Mouse (Mus musculus) neural tube, embryonic 12.5 days (tissue): ENCODE data around the gene Xlr3c. TPM values are rescaled to one million over a fixed set of nuclear protein-coding genes. Genes with fewer than 3 reads are reported as not detected.
"Not testable (repeated sequence)": the region's sequence is repeated elsewhere in the genome, so short reads cannot be mapped to it uniquely, and the experiment has no call there.

Source experiments
- ATAC-seq: fragments of 200-750 bp; cut with Nextera tagmentation; 2 replicates; pipeline ENCODE4 v1.8.0; 2017; ENCODE audit warnings: low read depth, mild to moderate bottlenecking, moderate TSS enrichment, moderate library complexity; ENCODE audit not compliant: low FRiP score
- H3K27ac ChIP-seq: fragments of 300-500 bp; sonication (generic); 2 replicates; pipeline ENCODE4 v1.5.1; 2016
- H3K27me3 ChIP-seq: fragments of 300-500 bp; sonication (generic); replicated peaks from 2 replicates; pipeline ENCODE4 v1.6.1; 2016; ENCODE audit warnings: mild to moderate bottlenecking
- H3K36me3 ChIP-seq: fragments of 300-500 bp; sonication (generic); 2 replicates; pipeline ENCODE4 v1.6.1; 2016; ENCODE audit warnings: mild to moderate bottlenecking
- H3K4me1 ChIP-seq: fragments of 300-500 bp; sonication (generic); 2 replicates; pipeline ENCODE4 v1.6.1; 2016
- H3K4me2 ChIP-seq: fragments of 300-500 bp; sonication (generic); replicated peaks from 2 replicates; pipeline ENCODE4 v1.6.1; 2016; ENCODE audit warnings: mild to moderate bottlenecking
- H3K4me3 ChIP-seq: fragments of 300-500 bp; sonication (generic); 2 replicates; pipeline ENCODE4 v1.5.1; 2016
- H3K9ac ChIP-seq: fragments of 300-500 bp; sonication (generic); 2 replicates; pipeline ENCODE4 v1.6.1; 2016; ENCODE audit warnings: mild to moderate bottlenecking
- H3K9me3 ChIP-seq: fragments of 300-500 bp; sonication (generic); 2 replicates; pipeline ENCODE4 v1.6.1; 2016; ENCODE audit warnings: mild to moderate bottlenecking
- WGBS: fragments of 180-500 bp; shearing (Covaris S2); methylation state at CpG from one replicate; pipeline ENCODE4 v1.1.7; 2016; 5-methylcytosine and 5-hydroxymethylcytosine counted together
- polyA plus RNA-seq: library from polyadenylated mRNA; unstranded; fragments of >200 nt; fragmentation: Nextera tagmentation; extraction: Ambion mirVana; gene quantifications from 2 replicates; pipeline ENCODE4 v1.2.1, GENCODE M21; 2016

The Xlr3c gene
- 0.60 and 0.82 TPM in 2 replicates for polyA plus RNA-seq

DNA sequence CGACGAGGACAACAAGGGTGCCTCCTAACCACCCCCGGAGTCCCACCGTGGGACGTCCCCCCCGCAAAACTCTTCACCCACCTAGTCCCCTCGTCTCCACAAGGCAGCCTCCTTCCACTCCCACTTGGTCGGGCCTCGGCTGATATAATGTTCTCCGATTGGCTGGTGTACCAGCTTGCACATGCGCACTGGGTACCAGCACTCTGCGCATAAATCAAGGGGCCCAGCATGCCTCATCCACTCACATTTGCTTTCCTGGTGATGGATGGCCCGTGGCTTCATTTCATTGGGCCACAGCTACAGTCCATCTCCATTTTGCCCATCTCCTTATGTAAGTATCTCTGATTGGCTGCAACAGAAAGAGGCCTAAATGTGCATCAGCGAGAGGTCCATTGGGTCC lies at the start of gene Xlr3c:
Gene Xlr3c, minus strand, starts transcription at position 121 of the 400 bp plus-strand sequence.
- not testable (repeated sequence) for H3K4me2 ChIP-seq, H3K27ac ChIP-seq, ATAC-seq, H3K9ac ChIP-seq, H3K9me3 ChIP-seq, H3K4me3 ChIP-seq, H3K27me3 ChIP-seq, H3K4me1 ChIP-seq, H3K36me3 ChIP-seq
- 88% methylated on average over 14 of the region's 14 CpGs for WGBS

DNA sequence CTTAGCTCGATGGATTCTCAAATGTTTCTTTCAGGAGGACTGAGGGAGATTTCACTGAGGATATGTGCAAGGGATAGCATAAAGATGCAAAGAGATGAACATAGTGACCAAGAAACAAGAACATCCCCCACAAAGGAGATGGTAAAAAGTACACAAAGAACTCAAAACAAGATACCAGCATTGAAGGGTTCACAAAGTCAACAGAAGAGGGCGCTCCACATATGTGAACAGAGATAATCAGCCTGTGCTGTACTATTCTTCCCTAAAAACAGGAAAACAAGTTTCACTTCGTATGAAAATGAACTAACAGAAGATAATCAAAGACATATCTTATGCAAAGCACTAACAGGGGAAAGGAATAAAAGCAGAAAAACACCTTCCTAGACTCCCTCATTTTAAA lies 47.3 kb upstream of the Xlr3c start:
- no peaks in the 10 kb centered on the region for H3K9me3 ChIP-seq
- no peak overlapping the region for H3K9ac ChIP-seq
- H3K4me3 ChIP-seq = no peak overlapping the region
- no peak overlapping the region for H3K27ac ChIP-seq
- ATAC-seq = no peak
- no peaks in the 10 kb centered on the region for H3K4me1 ChIP-seq
- no peaks in the 10 kb centered on the region for H3K36me3 ChIP-seq
- H3K4me2 ChIP-seq = no peak overlapping the region
- H3K27me3 ChIP-seq = no peaks in the 10 kb centered on the region
- 34% methylated on average over 3 of the region's 3 CpGs for whole genome bisulfite sequencing

- H3K4me1 ChIP-seq, H3K4me2 ChIP-seq, H3K9me3 ChIP-seq, ATAC-seq, H3K4me3 ChIP-seq, H3K9ac ChIP-seq, H3K27ac ChIP-seq, H3K27me3 ChIP-seq, H3K36me3 ChIP-seq: not testable (repeated sequence)
- 81% methylated on average over 10 of the region's 10 CpGs for WGBS
Measured at GRCm38 (mm10) chrX:73295745-73296144, 30.6 kb upstream of the Xlr3c start.

DNA sequence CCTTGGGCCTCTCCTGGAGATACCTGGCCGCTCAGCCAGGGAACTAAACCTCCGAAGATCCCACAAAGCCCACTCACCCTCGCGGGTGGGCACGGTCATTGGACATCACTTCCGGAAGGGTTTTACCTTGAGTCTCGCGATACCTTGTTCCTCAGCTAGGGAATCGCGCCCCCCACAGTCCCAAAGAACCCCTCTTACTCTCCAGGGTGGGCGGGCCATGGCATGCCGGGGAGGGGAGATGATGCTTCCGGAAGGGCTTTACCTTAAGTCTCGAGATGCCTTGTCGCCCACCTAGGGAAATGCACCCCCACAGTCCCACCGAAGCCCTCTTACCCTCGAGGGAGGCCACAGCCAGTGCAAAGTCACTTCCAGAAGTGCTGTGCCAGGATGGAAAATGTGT lies 27.7 kb upstream of the Xlr3c start, which contains the start of the genes Xlr5a and Xlr5c:
Gene Xlr5a, minus strand, starts transcription at position 101 of the 400 bp plus-strand sequence.
Gene Xlr5c, minus strand, starts transcription at position 101 of the 400 bp plus-strand sequence.
- not testable (repeated sequence) for H3K4me2 ChIP-seq, H3K9ac ChIP-seq, ATAC-seq, H3K27ac ChIP-seq, H3K27me3 ChIP-seq, H3K9me3 ChIP-seq, H3K4me1 ChIP-seq, H3K4me3 ChIP-seq, H3K36me3 ChIP-seq
- WGBS = 91% methylated on average over 13 of the region's 17 CpGs

GRCm38 (mm10) chrX:73262428-73262827 lies 2.8 kb downstream of the Xlr3c start:
- H3K9ac ChIP-seq, H3K27ac ChIP-seq, H3K4me1 ChIP-seq, H3K4me3 ChIP-seq, H3K27me3 ChIP-seq, H3K4me2 ChIP-seq, H3K9me3 ChIP-seq, ATAC-seq, H3K36me3 ChIP-seq: not testable (repeated sequence)
- 81% methylated on average over 1 of the region's 2 CpGs for WGBS

DNA sequence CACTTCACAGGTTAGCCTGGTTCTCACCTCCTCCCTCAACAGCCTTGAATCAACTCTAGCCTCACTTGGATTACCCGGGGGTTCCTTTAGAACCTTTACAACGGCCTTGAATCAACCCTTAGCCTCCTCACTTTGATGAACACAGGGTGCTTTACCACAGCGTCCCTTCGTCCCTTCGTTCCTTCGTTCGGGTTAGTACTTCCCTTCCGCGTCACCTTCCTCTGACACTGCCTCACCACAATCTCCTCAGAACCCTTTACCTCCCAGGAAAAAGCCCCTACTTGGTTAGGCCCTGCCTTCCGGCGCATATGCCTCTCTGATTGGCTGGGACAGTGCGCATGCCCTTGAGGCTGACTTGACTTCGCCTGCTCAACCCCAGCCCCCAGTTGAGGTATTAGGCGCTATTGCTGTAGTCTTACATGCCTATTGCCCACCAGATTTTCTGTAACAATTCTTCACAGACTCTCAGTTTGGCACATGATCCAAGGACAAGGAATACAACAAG lies 22.3 kb downstream of the Xlr3c start, which contains the start of gene Xlr4c:
Gene Xlr4c, minus strand, starts transcription at position 310 of the 505 bp plus-strand sequence.
- not testable (repeated sequence) for H3K9ac ChIP-seq, H3K9me3 ChIP-seq, H3K27ac ChIP-seq, H3K4me2 ChIP-seq, H3K36me3 ChIP-seq, H3K4me3 ChIP-seq, ATAC-seq, H3K27me3 ChIP-seq, H3K4me1 ChIP-seq
- 87% methylated on average over 14 of the region's 14 CpGs for WGBS

GRCm38 (mm10) chrX:73229288-73229687 lies 35.9 kb downstream of the Xlr3c start:
- Histone ChIP-seq H3K4me2 (peak overlapping the region; percentile 81), H3K9me3 (no peaks in the 10 kb centered on the region), H3K36me3 (no peaks in the 10 kb centered on the region), H3K9ac (peak overlapping the region; percentile 69), H3K27ac (no peak overlapping the region), H3K4me3 (peak overlapping the region; percentile 59), H3K4me1 (no peaks in the 10 kb centered on the region), H3K27me3 (no peaks in the 10 kb centered on the region)
- WGBS = 38% methylated on average over 3 of the region's 3 CpGs
- ATAC-seq = no peak

DNA sequence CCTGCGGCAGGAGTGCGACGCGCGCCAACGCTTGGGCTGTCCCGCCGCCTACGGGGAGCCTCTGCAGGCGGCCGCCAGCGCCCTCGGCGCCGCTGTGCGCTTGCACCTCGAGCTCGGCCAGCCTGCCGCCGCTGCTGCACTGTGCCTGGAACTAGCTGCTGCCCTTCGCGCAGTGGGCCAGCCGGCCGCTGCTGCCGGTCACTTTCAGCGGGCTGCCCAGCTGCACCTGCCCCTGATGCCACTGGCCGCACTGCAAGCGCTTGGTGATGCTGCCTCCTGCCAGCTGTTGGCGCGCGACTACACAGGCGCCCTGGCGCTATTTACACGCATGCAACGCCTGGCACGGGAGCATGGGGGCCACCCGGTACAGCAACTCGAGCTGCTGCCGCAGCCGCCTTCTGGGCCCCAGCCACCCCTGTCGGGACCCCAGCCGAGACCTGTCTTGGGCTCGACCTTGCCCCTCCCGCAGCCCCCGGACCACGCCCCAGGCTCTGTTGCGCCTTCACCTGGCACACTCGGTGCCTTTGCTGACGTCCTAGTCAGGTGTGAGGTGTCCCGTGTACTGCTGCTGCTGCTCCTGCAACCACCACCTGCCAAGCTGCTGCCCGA lies 36.5 kb downstream of the Xlr3c start:
- H3K4me2 ChIP-seq = peak overlapping the region; percentile 81
- H3K4me3 ChIP-seq = peak overlapping the region; percentile 59
- H3K36me3 ChIP-seq = no peaks in the 10 kb centered on the region
- H3K27ac ChIP-seq = peak overlapping the region; percentile 82; the same call in 1 of the 2 replicates
- no peaks in the 10 kb centered on the region for H3K27me3 ChIP-seq
- H3K4me1 ChIP-seq = no peaks in the 10 kb centered on the region
- peak; percentile 69 for ATAC-seq
- no peaks in the 10 kb centered on the region for H3K9me3 ChIP-seq
- H3K9ac ChIP-seq = peak overlapping the region; percentile 69
- 21% methylated on average over 51 of the region's 51 CpGs for WGBS

DNA sequence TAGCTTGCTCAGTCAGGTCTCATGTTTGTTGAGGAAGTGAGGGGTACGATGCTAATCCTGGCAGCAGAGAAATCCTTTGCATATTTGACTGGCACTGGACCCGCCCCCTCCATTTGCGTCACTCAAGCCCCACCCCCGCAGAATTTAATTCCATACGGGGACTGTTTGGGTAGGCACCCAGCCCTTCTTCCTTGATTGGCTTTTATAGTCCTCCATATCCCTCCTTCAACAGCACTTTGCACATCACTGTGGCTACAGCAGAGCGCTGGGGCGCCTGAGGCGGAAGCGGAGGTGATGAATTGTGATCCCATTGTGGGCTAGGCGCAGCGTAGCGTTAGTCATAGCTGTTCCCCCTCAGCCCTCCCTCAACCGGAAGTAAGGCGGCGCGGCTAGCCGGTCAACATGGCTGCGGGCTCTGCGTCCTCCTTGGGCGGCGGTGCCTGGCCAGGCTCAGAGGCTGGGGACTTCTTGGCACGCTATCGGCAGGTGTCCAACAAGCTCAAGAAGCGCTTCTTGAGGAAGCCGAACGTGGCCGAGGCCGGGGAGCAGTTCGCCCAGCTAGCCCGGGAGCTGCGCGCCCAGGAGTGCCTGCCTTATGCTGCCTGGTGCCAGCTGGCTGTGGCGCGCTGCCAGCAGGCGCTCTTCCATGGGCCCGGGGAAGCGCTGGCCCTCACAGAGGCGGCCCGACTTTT lies 37.1 kb downstream of the Xlr3c start, which contains the start of gene F8a:
Gene F8a, plus strand, starts transcription at position 378 of the 692 bp plus-strand sequence.
- H3K27me3 ChIP-seq = no peaks in the 10 kb centered on the region
- peak within 1 kb of the TSS; percentile 82; the same call in 1 of the 2 replicates for H3K27ac ChIP-seq
- peak within 1 kb of the TSS; percentile 69 for H3K9ac ChIP-seq
- H3K4me3 ChIP-seq = peak within 1 kb of the TSS; percentile 59
- ATAC-seq = peak; percentile 95
- no peaks in the 10 kb centered on the region for H3K9me3 ChIP-seq
- 19% methylated on average over 39 of the region's 39 CpGs for WGBS
- H3K4me1 ChIP-seq = no peaks in the 10 kb centered on the region
- H3K36me3 ChIP-seq = no peaks in the 10 kb centered on the region
- H3K4me2 ChIP-seq = peak within 1 kb of the TSS; percentile 81

DNA sequence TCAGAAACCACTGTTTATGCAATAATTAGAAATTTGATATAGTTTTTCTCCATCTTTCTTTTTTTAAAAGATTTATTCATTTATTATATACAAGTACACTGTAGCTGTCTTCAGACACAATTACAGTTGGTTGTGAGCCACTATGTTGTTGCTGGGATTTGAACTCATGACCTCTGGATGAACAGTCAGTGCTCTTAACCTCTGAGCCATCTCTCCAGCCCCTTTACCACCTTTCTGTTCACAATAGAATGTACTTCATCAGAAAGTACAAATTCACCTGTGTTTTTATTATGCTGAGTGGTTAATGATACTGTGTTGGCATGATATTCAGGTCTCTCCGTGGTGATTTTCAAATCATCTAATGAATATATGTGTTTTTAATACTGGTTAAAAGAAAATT lies 39.8 kb downstream of the Xlr3c start:
- Histone ChIP-seq H3K4me1 (no peaks in the 10 kb centered on the region), H3K9ac (no peak overlapping the region), H3K4me3 (no peak overlapping the region), H3K27ac (no peak overlapping the region), H3K27me3 (no peaks in the 10 kb centered on the region), H3K9me3 (no peaks in the 10 kb centered on the region), H3K4me2 (no peak overlapping the region), H3K36me3 (no peaks in the 10 kb centered on the region)
- no peak for ATAC-seq
- WGBS = 43% methylated on average over 1 of the region's 1 CpGs

DNA sequence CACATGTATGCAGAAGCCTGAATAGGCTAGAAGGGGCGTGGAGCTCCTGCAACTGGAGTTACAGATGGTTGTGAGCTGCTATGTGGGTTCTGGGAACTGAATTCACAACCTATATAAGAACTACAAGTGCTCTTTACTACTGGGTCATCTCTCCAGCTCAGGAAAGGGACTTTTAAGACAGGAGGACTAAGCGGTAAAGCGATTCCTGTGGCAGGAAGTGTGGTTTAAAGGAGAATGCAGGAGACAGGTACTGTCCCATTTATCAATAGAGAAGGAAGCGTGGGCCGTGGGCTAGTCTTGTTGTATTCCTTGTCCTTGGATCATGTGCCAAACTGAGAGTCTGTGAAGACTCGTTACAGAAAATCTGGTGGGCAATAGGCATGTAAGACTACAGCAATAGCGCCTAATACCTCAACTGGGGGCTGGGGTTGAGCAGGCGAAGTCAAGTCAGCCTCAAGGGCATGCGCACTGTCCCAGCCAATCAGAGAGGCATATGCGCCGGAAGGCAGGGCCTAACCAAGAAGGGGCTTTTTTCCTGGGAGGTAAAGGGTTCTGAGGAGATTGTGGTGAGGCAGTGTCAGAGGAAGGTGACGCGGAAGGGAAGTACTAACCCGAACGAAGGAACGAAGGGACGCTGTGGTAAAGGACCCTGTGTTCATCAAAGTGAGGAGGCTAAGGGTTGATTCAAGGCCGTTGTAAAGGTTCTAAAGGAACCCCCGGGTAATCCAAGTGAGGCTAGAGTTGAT lies 51.2 kb downstream of the Xlr3c start, which contains the start of gene Xlr4b:
Gene Xlr4b, plus strand, starts transcription at position 515 of the 746 bp plus-strand sequence.
- not testable (repeated sequence) for H3K4me1 ChIP-seq, H3K27ac ChIP-seq, ATAC-seq, H3K9me3 ChIP-seq, H3K36me3 ChIP-seq, H3K27me3 ChIP-seq, H3K4me3 ChIP-seq, H3K4me2 ChIP-seq, H3K9ac ChIP-seq
- WGBS = 81% methylated on average over 19 of the region's 19 CpGs
